Mouse (Mus musculus) midbrain, embryonic 13.5 days (tissue): ENCODE results near the gene Efna4. TPM values are rescaled to one million over a fixed set of nuclear protein-coding genes. Genes with fewer than 3 reads are reported as not detected.

Experiments
- ATAC-seq: fragments of 200-750 bp; cut with Nextera tagmentation; 2 replicates; pipeline ENCODE4 v1.8.0; 2017; ENCODE audit warnings: mild to moderate bottlenecking, moderate TSS enrichment, moderate library complexity
- H3K27ac ChIP-seq: fragments of 300-500 bp; sonication (generic); 2 replicates; pipeline ENCODE4 v1.5.1; 2015; ENCODE audit warnings: inconsistent platforms, mild to moderate bottlenecking, moderate library complexity
- H3K27me3 ChIP-seq: fragments of 300-500 bp; sonication (generic); 2 replicates; pipeline ENCODE4 v1.6.1; 2015; ENCODE audit warnings: mild to moderate bottlenecking, inconsistent platforms
- H3K36me3 ChIP-seq: fragments of 300-500 bp; sonication (generic); 2 replicates; pipeline ENCODE4 v1.6.1; 2015; ENCODE audit warnings: mild to moderate bottlenecking, inconsistent platforms
- H3K4me1 ChIP-seq: fragments of 300-500 bp; sonication (generic); replicated peaks from 2 replicates; pipeline ENCODE4 v1.6.1; 2015; ENCODE audit warnings: inconsistent platforms
- H3K4me2 ChIP-seq: fragments of 300-500 bp; sonication (generic); replicated peaks from 2 replicates; pipeline ENCODE4 v1.6.1; 2015; ENCODE audit warnings: moderate library complexity, mild to moderate bottlenecking, inconsistent platforms
- H3K4me3 ChIP-seq: fragments of 300-500 bp; sonication (generic); replicated peaks from 2 replicates; pipeline ENCODE4 v1.5.1; 2015; ENCODE audit warnings: mild to moderate bottlenecking, inconsistent platforms
- H3K9ac ChIP-seq: fragments of 300-500 bp; sonication (generic); replicated peaks from 2 replicates; pipeline ENCODE4 v1.6.1; 2015; ENCODE audit warnings: mild to moderate bottlenecking, inconsistent platforms
- H3K9me3 ChIP-seq: fragments of 300-500 bp; sonication (generic); 2 replicates; pipeline ENCODE4 v1.6.1; 2016; ENCODE audit warnings: mild to moderate bottlenecking, inconsistent platforms
- WGBS: fragments of 180-500 bp; shearing (Covaris S2); methylation state at CpG from one replicate; pipeline ENCODE4 v1.1.7; 2015; 5-methylcytosine and 5-hydroxymethylcytosine counted together
- polyA plus RNA-seq: library from polyadenylated mRNA; unstranded; fragments of >200 nt; fragmentation: Nextera tagmentation; extraction: Ambion mirVana; gene quantifications from 2 replicates; pipeline ENCODE4 v1.2.1, GENCODE M21; 2015

Efna4 gene
- polyA plus RNA-seq, 1 experiment from 2014 or later: 11.4 TPM

DNA sequence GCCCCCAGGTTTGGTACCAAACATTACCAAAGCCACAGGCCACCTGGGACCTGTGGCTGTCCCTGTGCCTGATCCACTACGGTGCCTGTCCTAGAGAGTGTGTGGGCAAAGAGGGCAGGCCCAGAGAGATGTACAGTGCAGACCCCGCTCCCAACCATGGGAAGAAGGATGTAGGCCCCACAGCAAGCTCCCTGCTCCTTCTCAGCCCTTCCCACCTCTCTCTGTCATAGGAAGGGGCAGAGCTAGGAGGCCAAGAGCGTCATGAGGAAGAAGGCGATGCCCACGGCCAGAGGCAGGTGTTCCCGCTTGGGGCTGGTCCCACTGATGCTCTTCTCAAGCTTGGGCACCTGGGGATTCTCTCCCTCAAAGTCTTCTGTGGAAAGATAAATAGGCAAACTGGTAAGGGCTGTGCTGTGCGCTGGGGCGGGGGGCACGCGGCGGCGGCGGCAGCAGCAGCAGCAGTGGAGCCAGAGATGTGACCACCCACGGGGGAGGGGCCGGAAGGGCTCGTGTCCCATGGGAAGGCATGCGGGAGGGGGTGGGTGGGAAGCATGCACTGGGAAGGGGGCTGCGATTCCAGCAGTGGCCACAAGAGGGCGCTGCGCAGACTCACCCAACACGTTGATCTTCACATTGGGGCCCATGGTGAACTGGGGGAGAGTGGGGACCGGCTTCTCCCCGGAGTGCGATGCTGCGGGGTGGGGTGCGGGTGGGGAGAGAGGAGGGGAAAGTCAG is 22.5 kb downstream of the Efna4 start:
- H3K4me2 ChIP-seq: peak overlapping the region; percentile 60
- 6% methylated on average over 26 of the region's 26 CpGs for WGBS
- H3K36me3 ChIP-seq: peaks cover 16% of the 10 kb centered on the region
- H3K9me3 ChIP-seq: 0 out of 2 replicates have a peak, but pooled peaks cover 3% of the 10 kb centered on the region
- H3K9ac ChIP-seq: peak overlapping the region; percentile 53
- H3K27ac ChIP-seq: no peak overlapping the region
- peaks cover 42% of the 10 kb centered on the region for H3K27me3 ChIP-seq
- H3K4me1 ChIP-seq: peaks cover 56% of the 10 kb centered on the region
- H3K4me3 ChIP-seq: peak overlapping the region; percentile 28
- ATAC-seq: peak; percentile 34; the same call in 1 of the 2 replicates

- H3K4me3 ChIP-seq: no peak overlapping the region
- peaks cover 36% of the 10 kb centered on the region for H3K27me3 ChIP-seq
- H3K9ac ChIP-seq: no peak overlapping the region
- H3K4me2 ChIP-seq: peak overlapping the region; percentile 60; the same call in 1 of the 2 replicates
- H3K36me3 ChIP-seq: peaks cover 16% of the 10 kb centered on the region
- peaks cover 51% of the 10 kb centered on the region for H3K4me1 ChIP-seq
- H3K9me3 ChIP-seq: 0 out of 2 replicates have a peak, but pooled peaks cover 3% of the 10 kb centered on the region
- no peak overlapping the region for H3K27ac ChIP-seq
- WGBS: 50% methylated on average over 2 of the region's 2 CpGs
- no peak for ATAC-seq
Observed at GRCm38 (mm10) chr3:89314791-89315190, 23.0 kb downstream of the Efna4 start.

DNA sequence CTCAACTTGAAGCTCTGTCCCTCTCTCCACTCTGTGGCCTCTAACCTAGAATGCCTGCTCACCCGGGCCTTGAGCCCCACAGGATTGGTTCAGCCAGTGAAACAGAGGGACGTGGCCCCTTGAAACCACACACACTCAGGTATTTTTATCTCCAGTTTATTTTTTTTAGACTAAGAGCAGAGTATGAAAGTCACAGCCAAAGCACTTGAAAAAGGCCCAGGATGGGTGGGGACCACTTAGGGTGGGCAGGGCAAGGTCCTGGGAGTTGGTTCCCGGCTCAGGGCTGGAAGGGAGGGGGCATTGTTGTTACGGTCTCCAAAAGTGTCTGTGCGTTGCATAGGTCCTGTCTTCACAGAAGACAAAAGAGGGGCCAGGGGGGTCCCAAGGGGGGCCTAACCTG is 23.5 kb downstream of the Efna4 start:
- Histone ChIP-seq H3K4me1 (peaks cover 46% of the 10 kb centered on the region), H3K36me3 (peaks cover 16% of the 10 kb centered on the region), H3K27ac (no peak overlapping the region), H3K27me3 (peaks cover 32% of the 10 kb centered on the region), H3K9me3 (0 out of 2 replicates have a peak, but pooled peaks cover 3% of the 10 kb centered on the region), H3K4me3 (no peak overlapping the region), H3K9ac (no peak overlapping the region), H3K4me2 (no peak overlapping the region)
- WGBS: 65% methylated on average over 5 of the region's 5 CpGs
- no peak for ATAC-seq

GRCm38 (mm10) chr3:89308089-89308488 is 29.7 kb downstream of the Efna4 start:
- H3K36me3 ChIP-seq: 0 out of 2 replicates have a peak, but pooled peaks cover 3% of the 10 kb centered on the region
- no peak overlapping the region for H3K9ac ChIP-seq
- H3K4me3 ChIP-seq: no peak overlapping the region
- H3K27ac ChIP-seq: no peak overlapping the region
- H3K4me1 ChIP-seq: no peaks in the 10 kb centered on the region
- ATAC-seq: peak; percentile 89
- 4% methylated on average over 9 of the region's 9 CpGs for WGBS
- no peak overlapping the region for H3K4me2 ChIP-seq
- 0 out of 2 replicates have a peak, but pooled peaks cover 3% of the 10 kb centered on the region for H3K9me3 ChIP-seq
- no peaks in the 10 kb centered on the region for H3K27me3 ChIP-seq

DNA sequence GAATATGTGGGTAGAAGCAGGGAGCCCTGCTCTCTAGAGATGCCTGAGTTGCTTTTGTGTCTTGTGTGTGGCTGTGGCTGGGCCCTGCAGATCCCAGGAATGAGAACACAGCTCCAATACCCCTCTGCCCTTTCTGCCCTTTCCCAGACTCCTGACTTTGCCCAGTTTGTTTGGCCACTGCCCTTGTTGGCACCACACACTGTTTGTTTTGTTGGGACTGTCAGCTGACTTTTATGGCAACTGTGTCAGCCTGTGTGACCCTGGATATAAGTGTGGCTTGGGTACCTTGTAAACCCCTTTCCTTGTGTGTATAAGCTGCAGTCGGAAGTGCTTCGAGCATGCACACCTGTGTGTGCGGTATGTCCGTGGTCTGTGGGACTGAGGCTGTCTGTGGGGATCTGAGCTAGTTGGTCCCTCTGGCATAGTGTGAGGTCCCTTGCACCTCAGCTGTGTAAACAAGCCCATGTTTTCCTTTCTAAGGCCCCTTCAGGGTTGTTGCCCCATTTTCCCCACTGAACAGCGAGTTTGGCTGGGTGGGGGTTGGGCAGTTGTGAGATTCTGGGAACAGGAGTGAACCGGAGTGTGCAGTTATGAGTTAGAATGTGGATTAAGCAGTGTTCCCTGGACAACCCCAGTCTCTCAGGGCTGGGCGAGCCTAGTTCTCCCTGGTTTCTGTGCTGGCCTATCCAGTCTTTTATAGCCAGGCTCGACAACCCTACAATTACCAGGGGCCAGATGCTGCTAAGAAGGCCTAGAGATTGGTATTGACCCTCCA is 32.1 kb downstream of the Efna4 start:
- H3K27ac ChIP-seq: no peak overlapping the region
- WGBS: 79% methylated on average over 8 of the region's 8 CpGs
- no peak for ATAC-seq
- H3K36me3 ChIP-seq: no peaks in the 10 kb centered on the region
- H3K4me2 ChIP-seq: no peak overlapping the region
- no peak overlapping the region for H3K4me3 ChIP-seq
- H3K9ac ChIP-seq: 0 out of 2 replicates have a peak overlapping the region, but pooled peaks have one; percentile 10
- H3K27me3 ChIP-seq: peaks cover 4% of the 10 kb centered on the region; the same call in 1 of the 2 replicates
- H3K9me3 ChIP-seq: no peaks in the 10 kb centered on the region
- no peaks in the 10 kb centered on the region for H3K4me1 ChIP-seq

- Histone ChIP-seq H3K27ac (no peak overlapping the region), H3K9me3 (no peaks in the 10 kb centered on the region), H3K36me3 (no peaks in the 10 kb centered on the region), H3K4me3 (no peak overlapping the region), H3K4me2 (no peak overlapping the region), H3K4me1 (no peaks in the 10 kb centered on the region), H3K27me3 (peaks cover 8% of the 10 kb centered on the region; the same call in 1 of the 2 replicates), H3K9ac (0 out of 2 replicates have a peak overlapping the region, but pooled peaks have one; percentile 10)
- 73% methylated on average over 4 of the region's 4 CpGs for WGBS
- no peak for ATAC-seq
Observed at GRCm38 (mm10) chr3:89305105-89305504, 32.7 kb downstream of the Efna4 start.

- ATAC-seq: no peak
- H3K27ac ChIP-seq: no peak overlapping the region
- H3K9me3 ChIP-seq: no peaks in the 10 kb centered on the region
- H3K4me3 ChIP-seq: no peak overlapping the region
- 65% methylated on average over 6 of the region's 6 CpGs for WGBS
- H3K9ac ChIP-seq: no peak overlapping the region
- H3K36me3 ChIP-seq: no peaks in the 10 kb centered on the region
- no peak overlapping the region for H3K4me2 ChIP-seq
- no peaks in the 10 kb centered on the region; the same call in 1 of the 2 replicates for H3K4me1 ChIP-seq
- H3K27me3 ChIP-seq: peaks cover 13% of the 10 kb centered on the region; the same call in 1 of the 2 replicates
Observed at GRCm38 (mm10) chr3:89304440-89304839, 33.4 kb downstream of the Efna4 start.

GRCm38 (mm10) chr3:89300514-89300913 is 37.3 kb downstream of the Efna4 start:
- WGBS: 62% methylated on average over 2 of the region's 2 CpGs
- H3K9me3 ChIP-seq: no peaks in the 10 kb centered on the region
- H3K9ac ChIP-seq: no peak overlapping the region
- H3K4me1 ChIP-seq: no peaks in the 10 kb centered on the region; the same call in 1 of the 2 replicates
- no peak overlapping the region for H3K27ac ChIP-seq
- H3K27me3 ChIP-seq: peaks cover 20% of the 10 kb centered on the region
- no peak overlapping the region for H3K4me3 ChIP-seq
- H3K36me3 ChIP-seq: no peaks in the 10 kb centered on the region
- H3K4me2 ChIP-seq: no peak overlapping the region
- no peak for ATAC-seq

DNA sequence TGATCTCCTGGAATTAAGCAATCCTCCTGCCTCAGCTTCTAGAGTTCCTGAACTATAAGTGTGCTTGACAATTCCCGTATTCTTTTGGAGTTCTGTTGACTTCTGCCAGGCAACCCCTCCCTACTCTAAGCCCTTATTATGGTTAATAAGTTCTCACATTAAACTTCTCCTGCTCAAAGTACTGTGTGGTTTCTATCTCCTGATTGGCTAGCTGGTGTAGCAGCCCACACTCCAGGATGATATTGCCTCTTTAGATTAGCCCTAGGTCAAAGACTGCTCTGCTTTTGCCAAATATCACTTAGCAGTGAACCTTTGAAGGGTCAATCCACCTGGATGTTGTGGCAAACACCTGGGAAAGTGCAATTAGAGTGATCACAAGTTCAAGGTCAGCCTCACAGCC is 37.8 kb downstream of the Efna4 start:
- no peak for ATAC-seq
- H3K4me3 ChIP-seq: no peak overlapping the region
- H3K36me3 ChIP-seq: no peaks in the 10 kb centered on the region
- H3K27ac ChIP-seq: no peak overlapping the region
- peak overlapping the region; percentile 43 for H3K4me2 ChIP-seq
- H3K4me1 ChIP-seq: no peaks in the 10 kb centered on the region; the same call in 1 of the 2 replicates
- H3K9me3 ChIP-seq: no peaks in the 10 kb centered on the region
- no peak overlapping the region for H3K9ac ChIP-seq
- 71% methylated on average over 1 of the region's 1 CpGs for WGBS
- peaks cover 20% of the 10 kb centered on the region for H3K27me3 ChIP-seq

GRCm38 (mm10) chr3:89299499-89299898 is 38.3 kb downstream of the Efna4 start:
- no peaks in the 10 kb centered on the region for H3K9me3 ChIP-seq
- H3K36me3 ChIP-seq: no peaks in the 10 kb centered on the region
- no peak overlapping the region for H3K9ac ChIP-seq
- H3K27me3 ChIP-seq: peaks cover 20% of the 10 kb centered on the region
- H3K4me3 ChIP-seq: peak overlapping the region; percentile 10
- no peak overlapping the region for H3K27ac ChIP-seq
- ATAC-seq: no peak
- WGBS: 2% methylated on average over 14 of the region's 14 CpGs
- H3K4me2 ChIP-seq: peak overlapping the region; percentile 43
- no peaks in the 10 kb centered on the region; the same call in 1 of the 2 replicates for H3K4me1 ChIP-seq

- WGBS: 76% methylated on average over 6 of the region's 6 CpGs
- Histone ChIP-seq H3K27me3 (peaks cover 20% of the 10 kb centered on the region), H3K27ac (no peak overlapping the region), H3K4me1 (no peaks in the 10 kb centered on the region; the same call in 1 of the 2 replicates), H3K36me3 (no peaks in the 10 kb centered on the region), H3K9me3 (no peaks in the 10 kb centered on the region), H3K4me3 (no peak overlapping the region), H3K4me2 (no peak overlapping the region), H3K9ac (no peak overlapping the region)
- no peak for ATAC-seq
Observed at GRCm38 (mm10) chr3:89298908-89299307, 38.9 kb downstream of the Efna4 start.
